Mouse (Mus musculus): Measurements from ENCODE around the gene Armc7.

- TF ChIP-seq CTCF (IDR thresholded peaks at IDR 0.05; ENCODE audit: low read depth, low read length), result no peak
- TF ChIP-seq TAL1 (conservative IDR thresholded peaks at IDR 0.05; ENCODE audit: low read depth, low read length), result no peak
- no peak for TF ChIP-seq GATA1 (IDR thresholded peaks at IDR 0.05; ENCODE audit: borderline replicate concordance, low read length)
- TF ChIP-seq GATA2 (IDR thresholded peaks at IDR 0.05; ENCODE audit: borderline replicate concordance, low read depth, low read length), result no peak
- TF ChIP-seq POLR2AphosphoS5 (IDR thresholded peaks at IDR 0.05; ENCODE audit: insufficient replicate concordance, low read depth, low read length), result no peak
Measured at GRCm38 (mm10) chr11:115433342-115433741, 42.1 kb upstream of the Armc7 start.

All from G1E (cell line).